Mouse (Mus musculus) spleen, embryonic (tissue): ENCODE results near the gene Rbfox3.

Experiments used
- CTCF ChIA-PET: fragments of 350-600 bp; sonication (Branson Sonifier 250); formaldehyde crosslinking; loops from one replicate; lab custom pipeline; 2022; lab: Charles Lee

Rbfox3 gene

GRCm38 (mm10) chr11:118911307-118912070, at the start of gene Rbfox3:
Gene Rbfox3, minus strand, starts transcription at chr11:118911597.
- CTCF ChIA-PET = interaction anchor here (0.6 to 0.8 kb wide), 2 partner anchors 58 to 303 kb away, joined by 4 read pairs; no protein-coding TSS in a partner anchor

DNA sequence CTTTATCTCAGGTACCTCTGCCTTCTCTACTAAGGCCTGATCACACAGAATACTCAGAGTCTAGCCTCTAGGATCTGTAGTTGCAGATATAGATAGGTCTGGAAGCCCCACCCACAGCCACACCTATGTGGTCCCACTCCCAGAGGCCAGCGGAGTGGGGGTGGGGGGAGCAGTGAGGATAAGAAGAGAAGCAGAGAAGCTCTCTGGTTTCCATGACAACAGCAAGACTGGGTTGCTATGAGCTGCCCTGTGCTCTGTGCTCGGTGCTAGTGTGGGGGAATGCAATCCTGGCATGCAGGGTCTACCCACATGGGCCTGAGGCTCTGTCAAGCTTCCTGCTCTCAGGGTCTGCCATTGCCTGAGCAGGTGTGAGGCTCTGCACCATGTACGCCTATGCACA, 49.3 kb upstream of the Rbfox3 start:
- CTCF ChIA-PET = no interaction called here

DNA sequence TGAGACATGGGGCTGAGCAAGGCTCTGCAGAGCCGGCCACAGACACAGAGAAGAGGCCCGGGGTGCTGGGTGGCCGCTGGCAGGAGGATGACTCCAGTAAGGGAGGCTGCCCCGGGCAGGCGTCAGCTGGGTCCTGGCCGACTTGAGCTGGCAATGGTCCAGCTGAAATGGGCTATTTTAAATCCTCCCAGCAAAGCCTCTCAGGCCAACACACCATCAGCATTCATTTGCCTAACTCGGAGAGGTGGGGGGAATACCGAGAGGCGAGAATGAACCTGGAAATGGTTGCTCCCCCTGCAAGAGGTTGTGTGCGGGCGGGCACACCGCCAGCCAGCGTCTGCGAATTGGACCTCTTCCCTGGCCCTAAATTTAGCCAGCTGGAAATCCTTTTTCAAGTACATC, 45.7 kb upstream of the Rbfox3 start:
- CTCF ChIA-PET = no interaction called here

DNA sequence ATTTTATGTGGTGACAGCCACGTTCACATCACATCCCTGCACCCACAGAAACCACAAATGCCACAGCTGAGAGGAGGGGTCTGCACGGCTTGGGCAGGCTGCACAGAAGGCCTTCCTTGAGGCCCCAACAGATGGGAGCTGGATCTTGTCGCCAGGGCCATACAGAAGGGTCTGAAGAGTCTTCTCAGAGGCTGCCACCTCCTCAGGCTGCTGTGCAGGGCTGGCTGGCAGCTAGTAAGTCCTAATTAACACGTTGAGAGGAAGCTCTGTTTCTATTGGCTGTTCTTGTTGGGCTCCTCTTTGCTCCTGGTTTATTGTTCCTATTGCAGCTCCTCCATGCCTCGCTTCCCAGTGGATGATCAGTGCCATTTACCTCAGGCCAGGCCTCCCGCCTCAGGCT, 43.6 kb upstream of the Rbfox3 start:
- CTCF ChIA-PET = no interaction called here

DNA sequence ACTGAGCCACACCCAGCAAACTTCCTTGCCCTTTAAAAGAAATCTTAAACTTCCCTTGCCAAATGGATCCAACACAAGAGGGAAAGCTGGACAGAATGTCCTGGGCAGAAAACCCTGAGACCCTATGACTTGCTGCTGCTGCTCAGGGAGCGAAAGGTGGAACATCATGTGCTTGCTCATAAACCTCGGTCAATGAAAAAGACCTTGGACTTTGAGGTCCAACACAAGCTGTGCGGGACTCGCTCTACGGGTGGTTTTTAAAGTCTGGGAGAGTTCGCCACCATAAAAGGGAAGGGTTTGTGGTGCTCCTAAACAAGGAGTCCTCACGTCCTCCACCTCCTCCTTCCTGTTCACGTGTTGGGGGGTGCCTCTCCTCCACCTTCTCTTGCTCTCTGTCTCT, 34.5 kb upstream of the Rbfox3 start:
- CTCF ChIA-PET = no interaction called here

GRCm38 (mm10) chr11:118941268-118941667, 29.9 kb upstream of the Rbfox3 start:
- CTCF ChIA-PET = no interaction called here

DNA sequence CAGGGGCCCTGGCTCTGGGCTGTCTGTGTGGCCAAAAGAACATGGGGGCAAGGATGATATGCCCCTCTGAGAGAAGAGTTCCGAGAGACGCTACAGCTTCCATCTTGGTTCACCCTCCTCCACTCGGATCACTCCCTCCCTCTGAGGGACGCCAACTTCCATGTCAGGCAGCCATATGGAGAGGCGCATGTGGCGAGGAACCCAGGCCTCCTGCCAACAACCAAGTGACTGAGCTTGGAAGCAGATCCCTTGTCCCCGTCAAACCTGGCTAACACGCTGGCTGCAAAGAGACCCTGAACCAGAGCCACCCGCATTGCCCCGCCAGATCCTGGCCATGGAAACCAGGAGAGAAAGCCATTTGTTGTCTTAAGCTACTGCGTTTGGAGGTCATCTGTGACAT, 29.1 kb upstream of the Rbfox3 start:
- CTCF ChIA-PET = no interaction called here

DNA sequence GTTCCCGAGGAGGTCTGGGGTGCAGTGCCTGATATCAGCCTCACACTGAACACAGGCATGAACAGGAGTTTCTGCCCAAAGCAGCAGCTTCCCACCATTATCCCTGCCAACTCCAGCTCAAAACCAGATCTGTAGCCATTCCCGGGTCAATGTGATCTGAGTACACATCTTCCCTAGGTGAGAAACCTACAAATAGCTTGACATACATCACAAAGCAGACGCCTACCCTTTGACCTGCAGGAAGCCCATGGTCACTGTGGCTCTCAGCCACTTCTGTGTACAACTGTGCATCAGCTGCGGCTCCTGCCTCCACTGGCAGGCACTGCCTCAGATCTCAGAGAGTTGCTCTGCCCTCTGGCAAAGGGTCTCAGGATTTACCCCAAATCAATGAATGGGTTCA, 28.3 kb upstream of the Rbfox3 start:
- CTCF ChIA-PET = no interaction called here

DNA sequence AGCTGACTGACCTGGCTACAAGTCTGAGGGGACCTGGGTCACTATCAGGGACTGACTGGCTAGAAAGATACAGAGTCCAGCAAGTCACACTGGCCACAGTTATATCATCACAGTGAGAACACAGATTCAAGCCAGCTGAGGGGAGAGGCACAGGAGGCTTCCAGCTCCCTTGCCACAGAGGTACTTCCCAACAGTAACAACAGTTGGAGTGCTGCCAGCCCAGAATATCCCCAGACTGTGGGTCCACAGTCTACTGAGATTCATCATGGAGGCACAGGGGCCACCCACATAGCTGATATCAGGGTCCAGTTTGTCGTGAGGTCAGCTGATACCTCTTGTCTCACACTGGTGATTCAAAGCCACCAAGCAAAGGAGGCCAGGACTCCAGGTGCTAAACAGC, 23.5 kb upstream of the Rbfox3 start:
- CTCF ChIA-PET = no interaction called here

DNA sequence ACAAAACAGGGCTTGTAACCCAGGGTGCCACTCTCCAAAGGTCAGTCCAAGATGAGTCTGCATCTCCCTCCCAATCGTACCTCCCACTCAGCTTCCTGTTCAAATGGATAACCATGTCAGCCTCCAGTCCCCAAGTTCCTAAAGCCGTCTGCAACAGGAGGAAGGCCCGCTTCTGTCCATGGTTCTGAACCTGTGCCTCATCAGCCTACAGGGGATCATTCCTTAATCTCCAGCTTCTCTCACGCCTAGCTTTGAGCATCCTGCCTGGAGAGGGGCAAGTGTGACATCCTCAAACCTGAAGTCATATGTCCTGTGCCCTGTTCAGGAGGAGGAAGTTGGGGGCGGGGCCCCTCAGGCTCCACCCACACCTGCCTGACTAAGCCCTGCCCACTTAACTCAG, 15.7 kb upstream of the Rbfox3 start:
- CTCF ChIA-PET = no interaction called here

DNA sequence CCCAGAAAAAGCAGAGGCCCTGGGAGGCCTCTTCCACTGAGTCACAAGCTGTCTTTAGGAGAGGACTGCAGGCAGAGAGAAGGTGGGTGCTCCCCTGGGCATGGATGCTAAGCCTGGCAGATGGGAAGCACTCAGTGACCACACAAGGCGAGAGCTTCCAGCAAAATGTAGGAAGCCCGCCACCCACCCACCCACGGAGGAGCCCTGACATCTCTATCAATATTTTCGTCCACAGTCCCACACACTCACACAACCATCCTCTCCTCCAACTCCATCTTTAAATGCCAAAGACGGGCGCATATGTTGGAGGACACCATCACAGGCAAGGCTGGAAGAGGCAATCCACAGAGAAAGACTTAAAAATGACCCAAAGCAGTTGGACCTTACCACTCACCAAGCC, 10.5 kb upstream of the Rbfox3 start:
- CTCF ChIA-PET = no interaction called here

DNA sequence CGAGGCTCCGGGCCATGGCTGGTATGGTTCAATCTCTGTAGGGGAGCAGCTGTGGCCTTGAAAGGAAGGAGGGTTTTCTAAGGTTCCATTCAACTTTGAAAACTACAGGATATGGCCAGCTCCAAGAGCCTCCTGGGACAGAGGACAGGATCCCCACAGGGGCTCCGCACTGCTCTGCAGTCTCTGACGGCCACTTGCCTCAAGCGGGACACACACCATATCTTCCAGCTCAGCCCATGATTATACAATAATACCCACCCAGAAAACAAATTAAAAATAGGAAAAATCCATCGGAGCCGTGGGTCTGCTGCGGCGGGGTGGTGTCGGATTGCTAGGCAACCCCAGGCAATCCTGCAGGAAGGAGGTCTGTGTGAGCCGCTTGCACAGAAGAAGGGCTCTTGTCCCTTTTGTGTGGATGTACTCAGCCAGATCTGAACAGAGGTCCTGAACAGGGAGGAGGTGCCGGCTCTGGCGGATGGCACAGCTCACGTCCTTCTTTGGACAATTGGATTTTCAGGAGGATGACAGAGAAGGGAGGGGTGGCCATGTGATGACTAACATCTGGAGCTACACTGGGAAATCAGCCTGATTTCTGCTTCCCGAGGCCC, 5.1 kb upstream of the Rbfox3 start:
- CTCF ChIA-PET = no interaction called here

DNA sequence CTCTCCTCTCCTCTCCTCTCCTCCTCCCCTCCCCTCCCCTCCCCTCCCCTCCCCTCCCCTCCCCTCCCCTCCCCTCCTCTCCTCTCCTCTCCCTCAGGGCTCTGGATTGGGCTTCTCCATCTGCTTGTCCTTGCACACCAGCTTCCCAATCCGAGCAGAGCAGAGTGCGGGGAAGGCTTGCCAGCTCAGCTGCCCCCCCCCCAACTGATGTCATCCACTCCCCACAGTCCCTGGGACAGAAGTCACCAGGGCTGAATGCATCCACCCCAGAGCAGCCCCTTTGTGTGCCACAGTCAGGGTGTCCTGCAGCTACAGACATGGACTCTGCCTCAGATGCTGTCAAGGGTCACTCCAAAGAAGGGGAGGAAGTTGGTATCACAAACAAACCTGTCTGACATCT, 4.5 kb upstream of the Rbfox3 start:
- CTCF ChIA-PET = no interaction called here

- CTCF ChIA-PET = no interaction called here
Measured at GRCm38 (mm10) chr11:118912686-118913085, 1.3 kb upstream of the Rbfox3 start.

DNA sequence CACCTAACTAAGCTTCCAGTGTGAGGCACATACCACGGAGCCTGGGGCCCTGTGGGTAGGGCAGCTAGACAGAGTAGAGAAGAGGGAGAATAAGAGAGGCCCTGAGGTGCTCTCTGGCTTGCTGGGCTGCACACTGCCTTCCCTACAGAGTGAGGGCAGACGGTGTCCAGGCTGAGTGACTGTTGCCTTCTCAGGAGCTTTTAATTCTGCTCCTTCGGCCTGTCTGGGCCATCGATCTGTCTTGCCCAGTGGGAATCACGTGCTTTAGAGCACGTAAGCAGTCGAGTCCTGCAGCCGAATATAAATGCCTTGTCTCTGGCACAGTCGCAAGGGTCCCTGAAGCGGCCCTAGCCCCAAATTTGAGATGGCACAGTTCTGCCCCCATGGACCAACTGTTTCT, 641 bp downstream of the Rbfox3 start:
- CTCF ChIA-PET = no interaction called here

DNA sequence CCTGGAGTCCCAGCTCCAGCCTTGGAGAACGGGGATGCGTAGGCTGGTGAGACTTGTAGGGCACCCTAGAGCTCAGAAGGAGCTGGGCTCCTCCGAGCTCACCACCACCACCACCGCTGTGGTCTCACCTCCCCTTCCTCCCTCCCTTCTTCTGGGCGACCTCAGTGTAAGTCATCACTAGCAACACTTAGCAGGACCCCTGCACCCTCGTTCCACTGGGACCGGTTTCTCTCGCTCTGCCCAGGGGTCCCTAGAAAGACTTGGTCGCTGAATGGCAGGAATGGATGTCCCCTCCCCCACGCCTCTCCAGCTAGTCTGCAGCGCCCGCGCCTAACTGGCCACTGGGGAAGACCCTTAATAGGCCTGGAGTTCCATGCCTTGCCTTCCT, 1.6 kb downstream of the Rbfox3 start:
- CTCF ChIA-PET = no interaction called here

GRCm38 (mm10) chr11:118908981-118909813, 2.2 kb downstream of the Rbfox3 start:
- CTCF ChIA-PET = no interaction called here

- CTCF ChIA-PET = no interaction called here
Measured at GRCm38 (mm10) chr11:118908431-118908980, 2.9 kb downstream of the Rbfox3 start.

GRCm38 (mm10) chr11:118907471-118908401, 3.7 kb downstream of the Rbfox3 start:
- CTCF ChIA-PET = no interaction called here

DNA sequence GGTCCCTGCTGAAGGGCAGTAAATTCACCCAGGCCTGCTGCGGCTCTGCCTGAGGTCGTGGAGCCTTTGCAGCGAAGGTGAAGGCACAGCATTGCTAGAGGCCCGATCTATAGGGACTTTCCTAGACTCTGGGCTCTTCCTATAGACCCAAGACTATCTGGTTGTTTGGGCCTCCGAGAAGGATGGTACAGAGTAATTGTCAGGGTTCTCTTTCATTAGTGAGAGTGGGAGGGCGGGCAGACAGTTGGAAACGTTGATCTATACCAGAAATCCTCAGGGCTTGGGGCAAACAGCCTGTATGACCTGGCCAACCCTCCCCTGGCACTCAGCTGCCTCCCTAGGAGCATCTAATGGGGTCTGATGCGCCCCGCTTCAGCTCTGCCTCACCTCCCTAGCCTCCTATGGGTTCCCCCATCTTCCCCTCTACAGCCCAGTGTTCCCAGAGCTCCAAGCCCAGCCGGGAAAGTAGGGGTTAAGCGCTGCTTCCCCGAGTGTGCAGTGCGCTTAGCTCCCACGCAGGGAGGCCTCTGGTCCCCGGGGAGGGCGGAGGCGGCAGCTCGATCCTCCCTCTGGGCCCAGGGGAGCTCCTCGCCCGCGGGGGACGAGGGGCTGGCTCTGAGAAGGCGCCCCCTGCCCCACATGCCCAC, 4.5 kb downstream of the Rbfox3 start:
- CTCF ChIA-PET = no interaction called here
